Mouse (Mus musculus): ENCODE data around the gene Tomm40l. TPM values are rescaled to one million over a fixed set of nuclear protein-coding genes. Genes with fewer than 3 reads are reported as not detected.

Tomm40l gene
- polyA plus RNA-seq, 1 experiment from 2014 or later, result 44.1 TPM

- Histone ChIP-seq H3K36me3 (ENCODE audit: insufficient read depth, low read length) (peaks cover 3% of the 10 kb centered on the region), H3K27ac (ENCODE audit: low read length) (peak overlapping the region; percentile 89), H3K4me3 (ENCODE audit: low read length) (peak overlapping the region; percentile 45), H3K9me3 (ENCODE audit: low read length) (no peaks in the 10 kb centered on the region), H3K4me1 (ENCODE audit: insufficient read depth, low read length) (peaks cover 55% of the 10 kb centered on the region), H3K27me3 (ENCODE audit: insufficient read depth, low read length) (no peaks in the 10 kb centered on the region), H3K9ac (replicated peaks; ENCODE audit: low read length) (peak overlapping the region; percentile 70), H3K4me2 (replicated peaks; ENCODE audit: low read depth, low read length) (peak overlapping the region; percentile 62)
- 5% methylated on average over 13 of the region's 13 CpGs for WGBS
- peak; percentile 36 for ATAC-seq (ENCODE audit: low FRiP score, low TSS enrichment)
These were observed 29.4 kb upstream of the Tomm40l start for GRCm38 (mm10) chr1:171251594-171252324.

- Histone ChIP-seq H3K9ac (replicated peaks; ENCODE audit: low read length) (peak within 1 kb of the TSS; percentile 70), H3K27me3 (ENCODE audit: insufficient read depth, low read length) (no peaks in the 10 kb centered on the region), H3K9me3 (ENCODE audit: low read length) (no peaks in the 10 kb centered on the region), H3K27ac (ENCODE audit: low read length) (peak within 1 kb of the TSS; percentile 89), H3K36me3 (ENCODE audit: insufficient read depth, low read length) (peaks cover 3% of the 10 kb centered on the region), H3K4me3 (ENCODE audit: low read length) (peak within 1 kb of the TSS; percentile 45), H3K4me1 (ENCODE audit: insufficient read depth, low read length) (peaks cover 59% of the 10 kb centered on the region), H3K4me2 (replicated peaks; ENCODE audit: low read depth, low read length) (peak within 1 kb of the TSS; percentile 62)
- no peak for ATAC-seq (ENCODE audit: low FRiP score, low TSS enrichment)
- WGBS, result 9% methylated on average over 24 of the region's 26 CpGs
These were observed 28.6 kb upstream of the Tomm40l start, which contains the start of gene Ndufs2 for GRCm38 (mm10) chr1:171250680-171251593. Ndufs2 (minus strand) TSS chr1:171251388.

- Histone ChIP-seq H3K27ac (ENCODE audit: low read length) (peak within 1 kb of the TSS; percentile 95), H3K9ac (replicated peaks; ENCODE audit: low read length) (peak within 1 kb of the TSS; percentile 70), H3K9me3 (ENCODE audit: low read length) (no peaks in the 10 kb centered on the region), H3K27me3 (ENCODE audit: insufficient read depth, low read length) (no peaks in the 10 kb centered on the region), H3K36me3 (ENCODE audit: insufficient read depth, low read length) (peaks cover 8% of the 10 kb centered on the region), H3K4me2 (replicated peaks; ENCODE audit: low read depth, low read length) (peak within 1 kb of the TSS; percentile 62), H3K4me3 (ENCODE audit: low read length) (peak within 1 kb of the TSS; percentile 45), H3K4me1 (ENCODE audit: insufficient read depth, low read length) (peaks cover 65% of the 10 kb centered on the region)
- no peak for ATAC-seq (ENCODE audit: low FRiP score, low TSS enrichment)
- WGBS, result 19% methylated on average over 5 of the region's 5 CpGs
These were observed 27.7 kb upstream of the Tomm40l start, which contains the start of gene Adamts4 for GRCm38 (mm10) chr1:171249913-171250600. Adamts4 (plus strand) TSS chr1:171250421.

GRCm38 (mm10) chr1:171248386-171249226, 26.3 kb upstream of the Tomm40l start:
- no peaks in the 10 kb centered on the region for H3K9me3 ChIP-seq (ENCODE audit: low read length)
- WGBS, result 35% methylated on average over 3 of the region's 3 CpGs
- no peaks in the 10 kb centered on the region for H3K27me3 ChIP-seq (ENCODE audit: insufficient read depth, low read length)
- H3K4me3 ChIP-seq (ENCODE audit: low read length), result no peak overlapping the region
- H3K9ac ChIP-seq (replicated peaks; ENCODE audit: low read length), result no peak overlapping the region
- peaks cover 17% of the 10 kb centered on the region for H3K36me3 ChIP-seq (ENCODE audit: insufficient read depth, low read length)
- ATAC-seq (ENCODE audit: low FRiP score, low TSS enrichment), result no peak
- H3K4me1 ChIP-seq (ENCODE audit: insufficient read depth, low read length), result peaks cover 65% of the 10 kb centered on the region
- H3K4me2 ChIP-seq (replicated peaks; ENCODE audit: low read depth, low read length), result no peak overlapping the region
- peak overlapping the region; percentile 95 for H3K27ac ChIP-seq (ENCODE audit: low read length)

GRCm38 (mm10) chr1:171247916-171248315, 25.6 kb upstream of the Tomm40l start:
- no peak for ATAC-seq (ENCODE audit: low FRiP score, low TSS enrichment)
- H3K36me3 ChIP-seq (ENCODE audit: insufficient read depth, low read length), result peaks cover 24% of the 10 kb centered on the region

GRCm38 (mm10) chr1:171247453-171247841, 25.1 kb upstream of the Tomm40l start:
- peaks cover 59% of the 10 kb centered on the region for H3K4me1 ChIP-seq (ENCODE audit: insufficient read depth, low read length)
- WGBS, result 9% methylated on average over 13 of the region's 13 CpGs
- H3K4me2 ChIP-seq (replicated peaks; ENCODE audit: low read depth, low read length), result peak overlapping the region; percentile 68
- H3K9ac ChIP-seq (replicated peaks; ENCODE audit: low read length), result peak overlapping the region; percentile 60
- no peaks in the 10 kb centered on the region for H3K27me3 ChIP-seq (ENCODE audit: insufficient read depth, low read length)
- 0 out of 2 replicates have a peak, but pooled peaks have one; percentile 1 for ATAC-seq (ENCODE audit: low FRiP score, low TSS enrichment)
- no peaks in the 10 kb centered on the region for H3K9me3 ChIP-seq (ENCODE audit: low read length)
- peaks cover 29% of the 10 kb centered on the region for H3K36me3 ChIP-seq (ENCODE audit: insufficient read depth, low read length)
- peak overlapping the region; percentile 93 for H3K4me3 ChIP-seq (ENCODE audit: low read length)
- peak overlapping the region; percentile 95 for H3K27ac ChIP-seq (ENCODE audit: low read length)

More at GRCm38 (mm10) chr1:171247916-171248315, 25.6 kb upstream of the Tomm40l start:
- 13% methylated on average over 4 of the region's 4 CpGs for WGBS
- no peaks in the 10 kb centered on the region for H3K9me3 ChIP-seq (ENCODE audit: low read length)
- peaks cover 64% of the 10 kb centered on the region for H3K4me1 ChIP-seq (ENCODE audit: insufficient read depth, low read length)
- peak overlapping the region; percentile 60 for H3K9ac ChIP-seq (replicated peaks; ENCODE audit: low read length)
- peak overlapping the region; percentile 68 for H3K4me2 ChIP-seq (replicated peaks; ENCODE audit: low read depth, low read length)
- H3K4me3 ChIP-seq (ENCODE audit: low read length), result peak overlapping the region; percentile 93
- no peaks in the 10 kb centered on the region for H3K27me3 ChIP-seq (ENCODE audit: insufficient read depth, low read length)
- peak overlapping the region; percentile 95 for H3K27ac ChIP-seq (ENCODE audit: low read length)

- peak overlapping the region; percentile 95 for H3K27ac ChIP-seq (ENCODE audit: low read length)
- no peaks in the 10 kb centered on the region for H3K27me3 ChIP-seq (ENCODE audit: insufficient read depth, low read length)
- under 1% methylated on average over 41 of the region's 41 CpGs for WGBS
- H3K9ac ChIP-seq (replicated peaks; ENCODE audit: low read length), result peak overlapping the region; percentile 97
- H3K4me2 ChIP-seq (replicated peaks; ENCODE audit: low read depth, low read length), result peak overlapping the region; percentile 87
- peak; percentile 86 for ATAC-seq (ENCODE audit: low FRiP score, low TSS enrichment)
- peaks cover 32% of the 10 kb centered on the region for H3K36me3 ChIP-seq (ENCODE audit: insufficient read depth, low read length)
- H3K4me3 ChIP-seq (ENCODE audit: low read length), result peak overlapping the region; percentile 93
- peaks cover 53% of the 10 kb centered on the region for H3K4me1 ChIP-seq (ENCODE audit: insufficient read depth, low read length)
- no peaks in the 10 kb centered on the region for H3K9me3 ChIP-seq (ENCODE audit: low read length)
These were observed 24.6 kb upstream of the Tomm40l start for GRCm38 (mm10) chr1:171246709-171247452.

GRCm38 (mm10) chr1:171245353-171245752, 23.0 kb upstream of the Tomm40l start:
- Histone ChIP-seq H3K4me1 (ENCODE audit: insufficient read depth, low read length) (peaks cover 40% of the 10 kb centered on the region), H3K27ac (ENCODE audit: low read length) (no peak overlapping the region), H3K9me3 (ENCODE audit: low read length) (no peaks in the 10 kb centered on the region), H3K27me3 (ENCODE audit: insufficient read depth, low read length) (no peaks in the 10 kb centered on the region), H3K9ac (replicated peaks; ENCODE audit: low read length) (no peak overlapping the region), H3K4me3 (ENCODE audit: low read length) (no peak overlapping the region), H3K36me3 (ENCODE audit: insufficient read depth, low read length) (peaks cover 39% of the 10 kb centered on the region), H3K4me2 (replicated peaks; ENCODE audit: low read depth, low read length) (no peak overlapping the region)
- no peak for ATAC-seq (ENCODE audit: low FRiP score, low TSS enrichment)
- WGBS, result 89% methylated on average over 8 of the region's 8 CpGs
